In the genomic region with DNA sequence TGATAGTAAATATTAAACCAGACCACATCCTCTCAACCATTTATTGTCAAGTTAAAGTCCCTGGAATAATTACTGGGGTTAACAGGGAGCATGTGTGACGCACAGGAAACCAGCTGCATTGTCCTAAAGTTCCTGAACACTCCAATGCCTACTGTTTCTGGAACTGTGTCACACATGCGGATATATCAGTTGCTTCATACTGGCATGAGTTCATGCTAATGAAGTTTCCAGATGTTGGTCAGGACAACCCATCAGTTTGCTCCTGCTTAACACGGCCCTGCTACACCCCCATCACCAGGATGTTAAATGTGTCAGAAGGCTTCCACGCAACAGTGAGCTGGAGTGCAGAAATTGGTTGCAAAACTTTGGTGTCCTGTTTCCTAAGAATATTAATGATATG, we compare ENCODE assay signal across 10 mouse cellular contexts. TPM values are rescaled to one million over a fixed set of nuclear protein-coding genes. Genes with fewer than 3 reads are reported as not detected.
DNase-seq lines count a peak whose midpoint lies in the region; ATAC-seq and TF ChIP-seq lines count a peak whose summit lies in the region.
"Had no signal": no experiment of that assay in that cellular context is flagged by ENCODE, and none has a peak within 500 bp of the region (broad histone marks: within the 10 kb centered on the region; RNA-seq: fewer than 3 reads in every experiment).

No protein-coding gene starts in this region.

- no peak overlapping the region for H3K4me3 ChIP-seq in lung, adult 2 months (replicated peaks; ENCODE audit: extremely low read depth, low read depth, low read length)
- no peak overlapping the region for H3K4me3 ChIP-seq in intestine, embryonic 15.5 days (replicated peaks)
- no peak overlapping the region for H3K4me3 ChIP-seq in limb, embryonic 15.5 days
- no peak overlapping the region for H3K4me3 ChIP-seq in hindbrain, embryonic 11.5 days (ENCODE audit: low read depth, low read length)

- H3K9me3 ChIP-seq in intestine, embryonic 15.5 days, result no peaks in the 10 kb centered on the region
- no peaks in the 10 kb centered on the region for H3K9me3 ChIP-seq in limb, embryonic 15.5 days
- H3K9me3 ChIP-seq in hindbrain, embryonic 11.5 days (ENCODE audit: control insufficient read depth, low read length), result no peaks in the 10 kb centered on the region

- WGBS in lung, adult 2 months, result 42% methylated on average over 4 of the region's 4 CpGs
- WGBS in intestine, embryonic 15.5 days, result 63% methylated on average over 4 of the region's 4 CpGs
- 37% methylated on average over 4 of the region's 4 CpGs for WGBS in limb, embryonic 15.5 days
- 72% methylated on average over 4 of the region's 4 CpGs for WGBS in hindbrain, embryonic 11.5 days

- no peaks in the 10 kb centered on the region for H3K36me3 ChIP-seq in intestine, embryonic 15.5 days
- no peaks in the 10 kb centered on the region for H3K36me3 ChIP-seq in limb, embryonic 15.5 days
- H3K36me3 ChIP-seq in hindbrain, embryonic 11.5 days (ENCODE audit: control insufficient read depth, insufficient read depth, low read length), result no peaks in the 10 kb centered on the region

- H3K4me2 ChIP-seq in intestine, embryonic 15.5 days (replicated peaks), result no peak overlapping the region
- H3K4me2 ChIP-seq in limb, embryonic 15.5 days, result no peak overlapping the region
- H3K4me2 ChIP-seq in hindbrain, embryonic 11.5 days (replicated peaks; ENCODE audit: low read depth, low read length), result no peak overlapping the region

- peak; percentile 61 for ATAC-seq in intestine, embryonic 15.5 days
- peak; percentile 76; the same call in 1 of the 2 replicates for ATAC-seq in limb, embryonic 15.5 days (ENCODE audit: insufficient number of reproducible peaks, low FRiP score, low TSS enrichment, low read depth)
- no peak for ATAC-seq in hindbrain, embryonic 11.5 days (ENCODE audit: low FRiP score)

- no peaks in the 10 kb centered on the region for H3K27me3 ChIP-seq in intestine, embryonic 15.5 days (replicated peaks)
- no peaks in the 10 kb centered on the region for H3K27me3 ChIP-seq in limb, embryonic 15.5 days
- no peaks in the 10 kb centered on the region for H3K27me3 ChIP-seq in hindbrain, embryonic 11.5 days (ENCODE audit: control insufficient read depth, insufficient read depth, low read length)

- DNase-seq in lung, adult 18-20 months, result peak; percentile 11 to 55
- DNase-seq in lung, adult 2 months, result no peak
- DNase-seq in thymus, postnatal 25 days, result no peak
- no peak for DNase-seq in urinary bladder, adult 2 months (ENCODE audit: low spot score)
- no peak for DNase-seq in hindbrain, embryonic 11.5 days (ENCODE audit: low spot score)
- DNase-seq: cerebellum, postnatal 10 days; thymus, adult 2 months had no signal

- no peak overlapping the region for H3K9ac ChIP-seq in intestine, embryonic 15.5 days
- no peak overlapping the region for H3K9ac ChIP-seq in limb, embryonic 15.5 days
- H3K9ac ChIP-seq in hindbrain, embryonic 11.5 days (ENCODE audit: low read depth, low read length), result no peak overlapping the region

- H3K27ac ChIP-seq in intestine, embryonic 15.5 days, result peak overlapping the region; percentile 52
- H3K27ac ChIP-seq in limb, embryonic 15.5 days, result peak overlapping the region; percentile 57; the same call in 1 of the 2 replicates
- H3K27ac ChIP-seq in hindbrain, embryonic 11.5 days (ENCODE audit: low read depth, low read length), result no peak overlapping the region

- no peak for TF ChIP-seq CTCF in lung, adult 2 months (IDR thresholded peaks at IDR 0.05; ENCODE audit: insufficient read depth, low read length)

- H3K4me1 ChIP-seq in lung, adult 2 months (ENCODE audit: control insufficient read depth, insufficient read depth, low read length), result peaks cover 8% of the 10 kb centered on the region
- H3K4me1 ChIP-seq in intestine, embryonic 15.5 days (replicated peaks), result no peaks in the 10 kb centered on the region
- peaks cover 15% of the 10 kb centered on the region; the same call in 1 of the 2 replicates for H3K4me1 ChIP-seq in limb, embryonic 15.5 days
- no peaks in the 10 kb centered on the region for H3K4me1 ChIP-seq in hindbrain, embryonic 11.5 days (replicated peaks; ENCODE audit: control insufficient read depth, insufficient read depth, low read length)

- no peak for TF ChIP-seq POLR2A in lung, adult 2 months (IDR thresholded peaks at IDR 0.05; ENCODE audit: borderline replicate concordance, extremely low read depth, low read depth, low read length)

RNA-seq across cellular contexts. Expression of a gene that starts 33.6 kb away (rescaled TPM):
- 0.07 TPM in 1 of 2 replicates, not detected in the other for polyA plus RNA-seq in lung, adult 2 months (2012; rRNA removed)
- polyA plus RNA-seq in intestine, embryonic 15.5 days (2015; fragmentation: Nextera tagmentation; extraction: Ambion mirVana), result not detected in 2 replicates
- polyA plus RNA-seq in limb, embryonic 15.5 days (2015; fragmentation: Nextera tagmentation; extraction: Ambion mirVana), result not detected in 2 replicates
- polyA plus RNA-seq in urinary bladder, adult 2 months (2012; rRNA removed), result not detected in 2 replicates
- polyA plus RNA-seq in hindbrain, embryonic 11.5 days (2014; fragmentation: Nextera tagmentation; extraction: Ambion mirVana), result not detected in 2 replicates
- polyA plus RNA-seq: forebrain, embryonic 11.5 days; thymus, adult 2 months had no signal

Comparison
In these comparisons a context has a peak if more than half of its experiments do, and no peak if none do; other contexts are left out.
1. DNase-seq: peak in lung, adult 18-20 months (2 of 2); none in lung, adult 2 months (single experiment), thymus, postnatal 25 days (single experiment), urinary bladder, adult 2 months (single experiment) and hindbrain, embryonic 11.5 days (single experiment).